Mouse (Mus musculus): Measurements from ENCODE around the gene Gm17657. TPM values are rescaled to one million over a fixed set of nuclear protein-coding genes. Genes with fewer than 3 reads are reported as not detected.

Gene Gm17657
- polyA plus RNA-seq, 1 experiment from 2014 or later, result not detected

DNA sequence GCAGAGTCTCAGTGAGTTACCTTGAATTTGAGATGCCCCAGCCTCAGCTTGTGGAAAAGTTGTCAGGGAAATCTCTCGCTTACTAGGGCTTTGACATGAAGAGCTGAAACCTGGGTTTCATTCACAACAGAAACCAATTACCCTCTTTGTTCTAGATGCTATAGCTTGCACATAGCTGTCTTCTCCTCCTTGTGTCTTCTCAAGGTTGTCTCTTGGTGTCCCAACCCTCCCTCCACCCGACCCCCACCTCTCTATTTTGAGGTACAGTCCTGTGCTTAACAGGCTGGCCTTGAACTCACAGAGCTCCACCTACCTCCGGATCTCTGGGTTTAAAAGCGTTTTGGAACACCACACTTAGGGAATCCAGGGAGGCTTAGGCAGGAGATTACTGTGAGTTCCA, 73.0 kb downstream of the Gm17657 start:
- Histone ChIP-seq H3K9ac (no peak overlapping the region), H3K27me3 (ENCODE audit: insufficient read depth, low read length) (no peaks in the 10 kb centered on the region), H3K4me2 (no peak overlapping the region), H3K36me3 (ENCODE audit: insufficient read depth) (no peaks in the 10 kb centered on the region), H3K4me3 (ENCODE audit: low read depth, low read length) (no peak overlapping the region), H3K27ac (ENCODE audit: low read depth) (no peak overlapping the region), H3K9me3 (ENCODE audit: low read depth, low read length) (no peaks in the 10 kb centered on the region), H3K4me1 (ENCODE audit: insufficient read depth) (no peaks in the 10 kb centered on the region)
- DNase-seq (no peak), ATAC-seq (ENCODE audit: insufficient read depth) (no peak)
- TF ChIP-seq CTCF (IDR thresholded peaks at IDR 0.05; ENCODE audit: low read depth), result no peak
- 76% methylated on average over 4 of the region's 4 CpGs for WGBS

DNA sequence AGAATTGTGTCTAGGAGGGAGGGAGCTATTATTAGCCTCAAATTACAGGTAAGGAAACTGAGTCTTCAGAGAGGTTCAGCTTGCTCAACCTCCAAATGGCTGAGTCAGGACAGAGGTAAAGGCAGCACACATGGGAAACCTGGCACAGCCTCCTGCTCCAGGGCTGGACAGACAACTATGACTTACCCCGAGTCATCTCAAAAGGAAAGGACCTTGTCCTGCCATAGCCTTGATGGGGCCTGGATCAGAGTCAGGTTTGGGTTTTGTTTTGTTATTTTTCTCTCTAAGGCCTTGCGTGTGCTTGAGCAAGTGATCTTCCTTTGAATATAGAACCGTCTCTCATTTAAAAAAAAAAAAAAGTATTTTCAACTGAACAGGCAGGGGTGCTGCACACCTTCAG, 74.3 kb downstream of the Gm17657 start:
- peaks cover 2% of the 10 kb centered on the region; the same call in 1 of the 2 replicates for H3K4me1 ChIP-seq (ENCODE audit: insufficient read depth)
- DNase-seq, result no peak
- WGBS, result 91% methylated on average over 3 of the region's 3 CpGs
- H3K9ac ChIP-seq, result no peak overlapping the region
- no peaks in the 10 kb centered on the region for H3K9me3 ChIP-seq (ENCODE audit: low read depth, low read length)
- no peak overlapping the region for H3K4me3 ChIP-seq (ENCODE audit: low read depth, low read length)
- no peak for ATAC-seq (ENCODE audit: insufficient read depth)
- no peak overlapping the region for H3K4me2 ChIP-seq
- TF ChIP-seq CTCF (IDR thresholded peaks at IDR 0.05; ENCODE audit: low read depth), result no peak
- no peak overlapping the region for H3K27ac ChIP-seq (ENCODE audit: low read depth)
- H3K36me3 ChIP-seq (ENCODE audit: insufficient read depth), result no peaks in the 10 kb centered on the region
- H3K27me3 ChIP-seq (ENCODE audit: insufficient read depth, low read length), result no peaks in the 10 kb centered on the region

DNA sequence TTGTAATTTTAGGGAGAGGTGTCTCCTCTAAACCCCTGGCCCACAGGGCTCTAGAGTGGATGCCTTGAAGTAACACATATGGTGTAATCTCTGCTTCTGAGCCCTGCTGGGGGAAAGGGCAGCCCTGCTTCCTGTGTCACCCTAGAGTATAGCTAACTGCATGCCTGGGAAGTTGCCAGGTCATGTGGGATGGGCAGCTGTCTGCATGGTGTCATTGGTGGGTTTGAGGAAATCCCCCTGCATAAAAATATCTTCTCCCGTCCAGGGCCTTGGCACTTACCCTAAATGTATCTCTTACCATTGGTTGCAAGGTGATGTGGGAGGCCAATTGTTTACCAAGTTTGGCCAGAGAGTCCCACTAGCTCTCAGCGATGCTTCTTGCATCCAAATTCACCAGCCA, 75.4 kb downstream of the Gm17657 start:
- Histone ChIP-seq H3K4me2 (no peak overlapping the region), H3K9ac (no peak overlapping the region), H3K36me3 (ENCODE audit: insufficient read depth) (no peaks in the 10 kb centered on the region), H3K4me3 (ENCODE audit: low read depth, low read length) (no peak overlapping the region), H3K4me1 (ENCODE audit: insufficient read depth) (peaks cover 3% of the 10 kb centered on the region; the same call in 1 of the 2 replicates), H3K9me3 (ENCODE audit: low read depth, low read length) (no peaks in the 10 kb centered on the region), H3K27me3 (ENCODE audit: insufficient read depth, low read length) (no peaks in the 10 kb centered on the region), H3K27ac (ENCODE audit: low read depth) (no peak overlapping the region)
- DNase-seq (no peak), ATAC-seq (ENCODE audit: insufficient read depth) (no peak)
- no peak for TF ChIP-seq CTCF (IDR thresholded peaks at IDR 0.05; ENCODE audit: low read depth)
- WGBS, result 60% methylated on average over 2 of the region's 2 CpGs

DNA sequence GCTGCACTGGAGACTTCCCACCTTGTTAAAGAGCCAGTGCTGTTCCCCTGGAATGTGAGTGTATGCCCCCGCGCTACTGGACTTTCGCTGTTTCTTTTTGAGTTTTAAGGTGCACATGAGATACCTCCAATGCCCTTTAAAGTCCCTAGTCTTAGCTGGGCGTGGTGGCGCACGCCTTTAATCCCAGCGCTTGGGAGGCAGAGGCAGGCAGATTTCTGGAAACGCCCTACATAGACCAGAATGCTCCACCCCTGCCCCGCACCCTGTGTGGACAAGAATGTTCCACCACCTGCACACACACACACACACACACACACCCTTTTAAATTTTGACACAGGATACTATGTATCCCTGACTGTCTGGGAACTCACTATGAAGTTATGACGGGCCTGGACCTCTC, 76.0 kb downstream of the Gm17657 start:
- H3K9ac ChIP-seq, result no peak overlapping the region
- no peak overlapping the region for H3K4me2 ChIP-seq
- H3K4me1 ChIP-seq (ENCODE audit: insufficient read depth), result peaks cover 3% of the 10 kb centered on the region; the same call in 1 of the 2 replicates
- H3K27ac ChIP-seq (ENCODE audit: low read depth), result no peak overlapping the region
- ATAC-seq (ENCODE audit: insufficient read depth) (no peak), DNase-seq (no peak)
- H3K27me3 ChIP-seq (ENCODE audit: insufficient read depth, low read length), result no peaks in the 10 kb centered on the region
- 93% methylated on average over 10 of the region's 10 CpGs for WGBS
- no peak for TF ChIP-seq CTCF (IDR thresholded peaks at IDR 0.05; ENCODE audit: low read depth)
- no peaks in the 10 kb centered on the region for H3K9me3 ChIP-seq (ENCODE audit: low read depth, low read length)
- H3K36me3 ChIP-seq (ENCODE audit: insufficient read depth), result no peaks in the 10 kb centered on the region
- H3K4me3 ChIP-seq (ENCODE audit: low read depth, low read length), result no peak overlapping the region

Small RNA genes within 50 kb of the gene (microRNA-seq; reads per million reads assigned to microRNA genes)
- not detected for gene Mir7667 (ENCODE audit: borderline number of aligned reads)

Other genes starting within 250 kb of the Gm17657 start
- gene Pi16, start 232.0 kb downstream of the Gm17657 start, polyA plus RNA-seq (2014; fragmentation: Nextera tagmentation; extraction: Ambion mirVana), result 0.14 TPM in 2 replicates
- gene Mtch1, start 201.7 kb downstream of the Gm17657 start, polyA plus RNA-seq (2014; fragmentation: Nextera tagmentation; extraction: Ambion mirVana), result 381 and 395 TPM in 2 replicates
- 15.7 and 19.2 TPM in 2 replicates for gene Fgd2, start 188.7 kb downstream of the Gm17657 start, polyA plus RNA-seq (2014; fragmentation: Nextera tagmentation; extraction: Ambion mirVana)
- gene Pim1, start 58.9 kb downstream of the Gm17657 start, polyA plus RNA-seq (2014; fragmentation: Nextera tagmentation; extraction: Ambion mirVana), result 14.1 and 16.0 TPM in 2 replicates
- gene Tbc1d22b, start 147 bp upstream of the Gm17657 start, polyA plus RNA-seq (2014; fragmentation: Nextera tagmentation; extraction: Ambion mirVana), result 17.4 TPM in 2 replicates
- 0.43 and 0.46 TPM in 2 replicates for gene Tmem217, start 2.7 kb upstream of the Gm17657 start, polyA plus RNA-seq (2014; fragmentation: Nextera tagmentation; extraction: Ambion mirVana)
- 68.8 and 72.1 TPM in 2 replicates for gene Rnf8, start 65.2 kb upstream of the Gm17657 start, polyA plus RNA-seq (2014; fragmentation: Nextera tagmentation; extraction: Ambion mirVana)
- 3.0 and 3.4 TPM in 2 replicates for gene Gm28043, start 65.2 kb upstream of the Gm17657 start, polyA plus RNA-seq (2014; fragmentation: Nextera tagmentation; extraction: Ambion mirVana)
- gene Cmtr1, start 111.0 kb upstream of the Gm17657 start, polyA plus RNA-seq (2014; fragmentation: Nextera tagmentation; extraction: Ambion mirVana), result 112 and 114 TPM in 2 replicates
- gene Ccdc167, start 167.4 kb upstream of the Gm17657 start, polyA plus RNA-seq (2014; fragmentation: Nextera tagmentation; extraction: Ambion mirVana), result 18.2 and 18.4 TPM in 2 replicates

All from lung, embryonic 14.5 days (tissue).